Mouse (Mus musculus): Measurements from ENCODE around the gene Ercc1.
A peak's percentile ranks its signal among the peaks of the same experiment; 100 is the strongest.

Gene Ercc1

DNA sequence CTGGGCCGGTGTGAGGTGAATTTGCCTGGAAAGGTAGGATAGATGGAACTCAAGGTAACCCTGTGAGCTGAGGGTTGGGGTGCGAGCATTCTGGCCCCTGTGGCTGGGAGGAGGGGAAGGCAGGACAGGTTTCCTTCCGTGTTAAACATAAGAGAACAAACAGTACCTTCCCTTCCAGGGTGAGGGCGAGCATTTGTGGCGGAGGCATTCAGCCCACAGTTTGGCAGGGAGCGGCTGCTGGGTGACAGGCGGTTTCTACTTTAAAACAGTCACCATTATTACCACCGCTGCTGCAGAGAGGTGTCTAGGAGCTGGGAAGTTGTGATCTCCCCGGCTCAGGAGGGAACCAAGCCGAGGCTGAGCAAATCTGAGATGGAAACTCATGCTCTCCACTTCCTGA, 7.5 kb upstream of the Ercc1 start:
- DNase-seq (ENCODE audit: low spot score in 2 of 2): no peak

- no peak for DNase-seq (ENCODE audit: low spot score in 2 of 2)
These were observed 6.5 kb upstream of the Ercc1 start for GRCm38 (mm10) chr7:19338060-19338459.

- no peak for DNase-seq (ENCODE audit: low spot score in 2 of 2)
These were observed 6.0 kb upstream of the Ercc1 start for GRCm38 (mm10) chr7:19338596-19338995.

DNA sequence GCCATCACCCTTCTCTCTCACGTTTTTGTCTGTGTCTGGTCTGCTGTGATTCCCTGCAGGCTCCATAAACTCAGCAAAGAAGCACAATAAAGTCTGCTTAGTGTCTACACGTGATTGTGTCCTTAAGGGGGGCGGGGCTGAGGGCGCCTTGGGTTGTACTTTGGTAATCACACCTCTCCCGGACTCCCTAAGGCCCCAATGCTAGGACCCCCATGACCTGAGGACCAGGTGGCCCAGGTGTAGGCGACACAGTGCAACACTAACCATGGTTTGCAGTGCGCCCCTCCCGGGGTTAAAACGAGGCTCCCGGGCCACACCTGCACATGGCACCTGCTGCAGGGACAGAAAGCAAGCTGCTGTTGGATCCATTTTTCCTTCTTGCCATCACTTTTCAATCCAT, 3.3 kb upstream of the Ercc1 start:
- DNase-seq (ENCODE audit: low spot score in 2 of 2): no peak

- no peak for DNase-seq (ENCODE audit: low spot score in 2 of 2)
These were observed 2.7 kb upstream of the Ercc1 start for GRCm38 (mm10) chr7:19341761-19342409.

DNA sequence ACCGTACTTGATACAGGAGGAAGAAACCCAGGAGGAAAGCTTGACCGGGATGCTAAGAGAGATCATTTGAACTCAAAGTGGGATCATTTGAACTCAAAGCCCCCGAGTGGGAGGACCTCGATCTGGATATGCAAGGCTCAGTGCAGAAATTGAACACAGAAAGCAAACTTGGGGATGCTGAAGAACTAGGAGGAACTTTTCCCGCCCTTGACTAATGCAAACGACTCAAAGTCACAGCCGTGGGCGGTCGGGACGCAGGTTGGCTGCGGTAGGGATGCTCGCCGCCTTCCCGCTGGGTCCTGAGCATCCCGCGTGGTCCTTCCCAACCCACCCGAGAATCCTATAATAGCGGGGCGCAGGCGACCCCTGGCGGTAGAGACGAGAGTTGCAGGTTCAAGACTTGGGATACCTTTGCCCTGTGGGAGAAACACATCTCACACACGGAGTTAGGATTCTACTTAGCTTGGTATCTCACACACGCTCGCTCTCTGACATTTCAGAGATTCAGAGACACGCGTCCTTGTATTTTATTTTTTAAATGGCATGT, 2.0 kb upstream of the Ercc1 start:
- DNase-seq (ENCODE audit: low spot score in 2 of 2): peak; percentile 55 to 79

- DNase-seq (ENCODE audit: low spot score in 2 of 2): peak in 1 of 2 experiments; percentile 77
These were observed 1.3 kb upstream of the Ercc1 start for GRCm38 (mm10) chr7:19343210-19343808.

GRCm38 (mm10) chr7:19344938-19345471, 427 bp downstream of the Ercc1 start:
- DNase-seq (ENCODE audit: low spot score in 2 of 2): peak; percentile 98

DNA sequence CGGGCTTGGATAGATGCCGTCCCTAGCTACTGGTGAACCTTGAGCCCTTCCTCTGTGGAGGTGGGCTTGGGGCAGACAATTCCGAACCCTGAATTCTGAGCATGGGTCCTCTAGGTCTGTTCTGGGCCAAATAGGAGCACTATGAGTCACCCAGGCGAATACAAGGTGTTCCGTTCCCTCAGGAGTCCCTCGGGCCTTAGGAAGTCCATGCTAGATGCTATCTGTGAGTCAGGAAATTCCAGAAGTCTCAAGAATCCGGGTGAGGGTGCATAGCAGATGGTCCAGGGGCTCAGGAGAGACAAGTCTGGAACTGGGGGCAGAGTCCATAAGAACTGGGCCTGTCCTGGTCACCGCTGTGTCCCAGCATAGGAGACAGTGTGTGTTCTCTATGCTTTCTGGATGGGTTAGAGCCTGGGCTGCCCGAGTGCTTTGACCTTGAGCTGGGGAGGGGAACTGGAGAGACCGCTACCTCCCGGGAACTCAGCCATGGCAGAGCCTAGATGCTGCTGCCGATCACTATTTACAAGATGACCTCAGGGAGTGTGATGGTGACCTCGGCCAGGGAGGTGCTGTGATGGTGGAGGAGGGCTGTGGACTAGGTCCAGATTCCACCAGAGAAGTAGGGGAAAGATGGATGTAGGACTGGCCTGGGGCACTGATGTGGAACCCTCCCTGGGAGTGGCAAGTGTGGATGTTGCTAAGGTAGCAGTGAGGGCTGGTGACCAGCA, 4.8 kb downstream of the Ercc1 start:
- no peak for DNase-seq (ENCODE audit: low spot score in 2 of 2)

DNA sequence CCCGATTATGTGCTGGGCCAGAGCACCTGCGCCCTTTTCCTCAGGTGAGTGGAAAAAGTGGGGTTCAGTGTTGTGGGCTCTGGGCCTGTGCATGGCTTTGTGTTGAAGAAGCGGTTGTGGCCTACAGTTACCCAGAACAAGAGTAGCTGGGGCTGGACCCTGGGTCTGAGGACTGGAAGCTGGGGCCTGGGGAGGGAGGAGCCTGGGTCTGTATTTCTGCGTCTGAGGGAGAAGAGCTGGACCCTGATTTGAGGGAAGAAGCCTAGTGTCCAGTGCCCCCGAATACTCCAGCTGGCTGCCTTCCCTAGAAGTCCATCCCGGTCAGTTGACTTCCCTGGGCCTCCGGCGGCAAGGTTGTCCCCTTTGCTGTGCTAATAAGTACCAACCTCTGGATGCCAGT, 5.6 kb downstream of the Ercc1 start:
- no peak for DNase-seq (ENCODE audit: low spot score in 2 of 2)

DNA sequence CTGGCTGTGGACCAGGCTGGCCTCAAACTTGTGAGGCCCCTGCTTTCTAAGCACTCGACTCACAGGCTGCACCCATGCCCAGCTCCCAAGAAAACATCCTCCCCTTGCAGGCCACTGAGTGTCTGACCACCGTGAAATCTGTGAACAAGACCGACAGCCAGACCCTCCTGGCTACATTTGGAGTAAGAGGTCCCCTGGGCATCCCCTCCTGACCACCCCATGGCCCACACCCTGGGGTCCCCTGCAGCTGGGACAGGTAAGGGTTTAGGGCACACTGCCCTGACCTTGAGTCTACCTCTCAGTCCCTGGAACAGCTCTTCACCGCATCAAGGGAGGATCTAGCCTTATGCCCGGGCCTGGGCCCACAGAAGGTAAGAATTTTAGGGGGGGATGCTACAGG, 10.4 kb downstream of the Ercc1 start:
- DNase-seq (ENCODE audit: low spot score in 2 of 2): no peak

DNA sequence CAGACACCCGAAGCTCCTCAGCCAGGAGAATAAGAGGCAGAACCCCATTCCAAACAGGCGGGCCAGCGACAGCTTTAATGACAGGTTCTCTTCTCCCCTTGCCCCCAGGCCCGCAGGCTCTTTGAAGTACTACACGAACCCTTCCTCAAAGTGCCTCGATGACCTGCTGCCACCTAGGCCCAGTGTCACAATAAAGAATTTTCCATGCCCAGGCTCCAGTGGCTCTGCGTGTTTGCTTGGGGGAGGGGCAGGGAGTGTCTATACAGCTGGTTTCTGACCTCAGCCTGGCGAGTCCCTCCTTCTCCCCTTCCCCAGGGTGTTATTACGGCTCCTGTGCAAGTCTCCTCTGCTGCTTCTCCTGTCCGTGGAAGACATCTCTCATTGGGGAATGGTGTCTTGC, 11.7 kb downstream of the Ercc1 start:
- no peak for DNase-seq (ENCODE audit: low spot score in 2 of 2)

DNA sequence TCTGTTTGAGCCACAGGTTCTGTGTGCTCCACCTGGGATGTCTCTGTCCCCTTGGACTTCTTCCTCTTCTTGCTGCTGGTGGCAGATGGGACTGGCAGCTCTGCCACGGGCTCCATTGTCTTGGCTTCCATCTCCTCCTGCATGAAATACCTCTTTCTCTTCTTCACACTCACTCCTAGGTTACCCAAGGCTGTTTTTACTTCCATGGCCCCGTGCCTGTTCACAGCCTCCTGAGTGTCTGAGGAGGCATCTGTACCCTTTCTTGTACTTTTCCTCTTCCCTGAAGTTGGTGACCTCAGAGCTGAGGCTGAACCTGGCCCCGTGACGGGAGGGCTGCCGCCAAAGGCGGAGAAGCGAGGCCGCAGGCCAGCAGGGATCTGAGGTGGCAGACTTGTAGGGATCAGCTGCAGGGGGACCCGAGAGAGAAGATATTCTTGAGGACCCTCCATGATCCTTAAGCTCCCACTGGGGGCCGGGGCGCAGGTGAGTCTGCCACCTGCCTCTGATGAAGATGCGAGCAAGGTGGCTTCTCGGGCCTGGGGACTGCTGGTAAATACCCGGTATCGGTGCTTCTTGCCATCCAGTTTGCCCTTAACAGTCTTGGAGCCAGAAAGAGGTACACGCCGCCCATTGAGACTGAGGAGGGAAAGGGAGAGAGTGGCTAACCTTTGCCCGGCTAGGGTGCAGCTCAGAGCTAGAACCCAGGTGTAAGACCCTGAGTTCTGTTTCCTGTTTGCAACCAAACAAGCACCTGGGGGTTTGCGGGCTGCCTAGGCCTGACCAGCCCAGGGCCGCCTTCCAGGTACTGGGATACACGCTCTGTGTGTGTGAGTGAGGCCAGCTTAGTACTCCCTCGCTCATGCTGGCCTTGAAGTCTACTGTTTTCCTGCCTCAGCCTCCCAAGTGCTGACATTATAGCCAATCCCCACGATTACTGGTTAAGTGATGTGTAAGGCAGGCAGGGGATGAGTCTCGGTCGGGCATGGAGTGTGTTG, 13.1 kb downstream of the Ercc1 start:
- DNase-seq (ENCODE audit: low spot score in 2 of 2): no peak

- no peak for DNase-seq (ENCODE audit: low spot score in 2 of 2)
These were observed 14.1 kb downstream of the Ercc1 start for GRCm38 (mm10) chr7:19358634-19359033.

DNA sequence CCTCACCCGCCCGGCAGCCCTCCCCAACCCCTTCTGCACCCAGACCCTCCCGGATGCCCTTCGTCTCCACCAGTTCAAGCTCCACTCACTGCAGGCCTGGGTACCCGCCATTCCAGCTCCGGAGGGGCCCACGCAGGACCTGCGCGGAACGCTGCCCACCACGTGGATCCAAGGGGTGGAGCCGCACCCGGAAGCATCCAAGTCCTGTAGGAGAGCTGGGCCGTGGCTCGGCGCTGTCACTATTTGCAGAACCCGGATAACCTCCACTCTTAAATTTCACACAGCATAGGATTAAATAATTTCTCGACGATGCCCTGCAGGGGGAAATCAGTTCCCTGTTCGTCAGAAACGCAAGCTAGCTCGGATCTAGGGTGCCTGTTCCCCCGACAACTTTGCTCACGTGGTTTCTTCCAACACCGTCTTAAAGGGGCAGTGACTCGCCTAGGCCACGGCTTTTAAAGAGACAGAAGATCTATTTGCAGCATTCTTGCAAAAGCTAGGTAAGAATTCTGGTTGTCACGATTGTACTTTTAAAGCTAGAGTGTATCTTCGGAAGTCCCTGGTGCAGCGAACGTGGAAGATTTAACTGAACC, 14.8 kb downstream of the Ercc1 start, which contains the start of the genes Cd3eap and Ppp1r13l:
Gene Cd3eap (minus strand): TSS at position 185 of the 593 bp plus-strand sequence.
Gene Ppp1r13l (plus strand): TSS at position 451 of the 593 bp plus-strand sequence.
- DNase-seq (ENCODE audit: low spot score in 2 of 2): peak; percentile 62 to 72

DNA sequence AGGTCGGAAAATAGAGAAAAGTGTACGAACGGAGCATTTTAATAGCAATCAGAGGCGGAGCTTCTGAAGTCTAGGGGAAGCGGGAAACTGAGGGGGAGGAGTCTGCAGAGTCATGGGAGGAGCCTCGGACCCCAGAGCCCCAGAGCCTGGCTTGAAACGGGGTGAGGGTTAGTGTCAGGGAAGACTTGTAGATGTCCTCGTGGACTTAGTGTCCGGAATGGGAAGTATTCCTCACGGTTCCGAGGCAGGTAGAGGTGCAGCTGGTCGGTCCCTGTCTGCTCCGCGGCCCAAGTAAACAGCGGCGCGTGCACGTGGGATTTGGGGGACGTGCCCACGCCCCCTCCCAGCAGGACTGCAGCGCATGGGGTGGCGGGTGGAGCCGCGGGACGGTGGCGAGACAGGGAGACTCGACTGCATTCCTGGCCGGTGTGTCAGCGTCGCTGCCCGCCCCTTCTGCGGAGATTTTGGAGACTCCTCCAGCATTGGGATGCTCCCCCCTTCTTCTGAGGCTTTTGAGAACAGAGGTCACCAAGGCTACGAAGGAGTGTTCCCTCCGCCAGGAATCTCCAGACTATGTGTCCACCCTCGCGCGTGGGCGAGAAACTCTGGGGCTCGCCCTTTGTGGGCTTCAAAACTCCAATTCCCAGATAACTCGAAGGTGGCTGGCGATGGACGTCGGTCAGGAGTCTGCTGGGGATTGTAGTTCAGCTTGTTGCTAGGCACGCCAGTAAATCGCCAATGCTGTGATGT, 15.5 kb downstream of the Ercc1 start:
- peak; percentile 47 to 52 for DNase-seq (ENCODE audit: low spot score in 2 of 2)

GRCm38 (mm10) chr7:19360944-19361343, 16.4 kb downstream of the Ercc1 start:
- peak; percentile 50 to 52 for DNase-seq (ENCODE audit: low spot score in 2 of 2)

GRCm38 (mm10) chr7:19361720-19362119, 17.1 kb downstream of the Ercc1 start:
- DNase-seq (ENCODE audit: low spot score in 2 of 2): peak; percentile 61 to 88

- DNase-seq (ENCODE audit: low spot score in 2 of 2): no peak
These were observed 17.7 kb downstream of the Ercc1 start for GRCm38 (mm10) chr7:19362276-19362675.

GRCm38 (mm10) chr7:19363881-19364280, 19.3 kb downstream of the Ercc1 start:
- peak; percentile 45 to 74 for DNase-seq (ENCODE audit: low spot score in 2 of 2)

All from thymus, postnatal 10 days (tissue).